Mouse (Mus musculus) stomach, embryonic 16.5 days (tissue): ENCODE results near the gene Ldhc. TPM values are rescaled to one million over a fixed set of nuclear protein-coding genes. Genes with fewer than 3 reads are reported as not detected.

Experiments used
- ATAC-seq: fragments of 200-750 bp; cut with Nextera tagmentation; 2 replicates; pipeline ENCODE4 v1.8.0; 2017; ENCODE audit warnings: moderate number of reproducible peaks, moderate TSS enrichment; ENCODE audit not compliant: insufficient read depth, low FRiP score
- H3K27ac ChIP-seq: fragments of 300-500 bp; sonication (generic); 2 replicates; pipeline ENCODE4 v1.5.1; 2014; ENCODE audit warnings: low read length
- H3K27me3 ChIP-seq: fragments of 300-500 bp; sonication (generic); 2 replicates; pipeline ENCODE4 v1.6.1; 2014; ENCODE audit warnings: low read length, control low read depth, mixed read lengths; ENCODE audit not compliant: control insufficient read depth, insufficient read depth
- H3K36me3 ChIP-seq: fragments of 300-500 bp; sonication (generic); 2 replicates; pipeline ENCODE4 v1.6.1; 2014; ENCODE audit warnings: low read length; ENCODE audit not compliant: control insufficient read depth, insufficient read depth
- H3K4me1 ChIP-seq: fragments of 300-500 bp; sonication (generic); 2 replicates; pipeline ENCODE4 v1.6.1; 2014; ENCODE audit warnings: low read length, control low read depth, mixed read lengths; ENCODE audit not compliant: control insufficient read depth, insufficient read depth
- H3K4me2 ChIP-seq: fragments of 300-500 bp; sonication (generic); 2 replicates; pipeline ENCODE4 v1.6.1; 2014; ENCODE audit warnings: low read depth, low read length, mixed read lengths
- H3K4me3 ChIP-seq: fragments of 300-500 bp; sonication (generic); replicated peaks from 2 replicates; pipeline ENCODE4 v1.5.1; 2014; ENCODE audit warnings: mild to moderate bottlenecking, low read length
- H3K9ac ChIP-seq: fragments of 300-500 bp; sonication (generic); 2 replicates; pipeline ENCODE4 v1.6.1; 2014; ENCODE audit warnings: low read length
- H3K9me3 ChIP-seq: fragments of 300-500 bp; sonication (generic); replicated peaks from 2 replicates; pipeline ENCODE4 v1.6.1; 2016; ENCODE audit warnings: low read length, control low read depth; ENCODE audit not compliant: control insufficient read depth
- WGBS: fragments of 180-500 bp; shearing (Covaris S2); extraction: QIAGEN DNeasy Blood & Tissue Kit; methylation state at CpG from one replicate; pipeline ENCODE4 v1.1.7; 2014; 5-methylcytosine and 5-hydroxymethylcytosine counted together
- polyA plus RNA-seq: library from polyadenylated mRNA; unstranded; fragments of >200 nt; fragmentation: Nextera tagmentation; extraction: Ambion mirVana; gene quantifications from 2 replicates; pipeline ENCODE4 v1.2.1, GENCODE M21; 2015

Gene Ldhc
- polyA plus RNA-seq, 1 experiment from 2014 or later = not detected

- no peak overlapping the region for H3K9ac ChIP-seq
- no peaks in the 10 kb centered on the region for H3K27me3 ChIP-seq
- H3K9me3 ChIP-seq = no peaks in the 10 kb centered on the region
- WGBS = 83% methylated on average over 5 of the region's 5 CpGs
- H3K27ac ChIP-seq = no peak overlapping the region
- H3K36me3 ChIP-seq = peaks cover 50% of the 10 kb centered on the region
- peaks cover 11% of the 10 kb centered on the region for H3K4me1 ChIP-seq
- no peak overlapping the region for H3K4me3 ChIP-seq
- no peak overlapping the region for H3K4me2 ChIP-seq
- no peak for ATAC-seq
Observed at GRCm38 (mm10) chr7:46849287-46849686, 11.7 kb upstream of the Ldhc start.

GRCm38 (mm10) chr7:46851026-46851425 lies 10.0 kb upstream of the Ldhc start:
- Histone ChIP-seq H3K4me1 (peaks cover 4% of the 10 kb centered on the region; the same call in 1 of the 2 replicates), H3K36me3 (peaks cover 51% of the 10 kb centered on the region), H3K27me3 (no peaks in the 10 kb centered on the region), H3K27ac (no peak overlapping the region), H3K4me3 (no peak overlapping the region), H3K4me2 (no peak overlapping the region), H3K9ac (no peak overlapping the region), H3K9me3 (no peaks in the 10 kb centered on the region)
- no peak for ATAC-seq
- 79% methylated on average over 7 of the region's 7 CpGs for WGBS

GRCm38 (mm10) chr7:46852666-46853065 lies 8.3 kb upstream of the Ldhc start:
- H3K27ac ChIP-seq = no peak overlapping the region
- 88% methylated on average over 1 of the region's 1 CpGs for WGBS
- ATAC-seq = no peak
- no peak overlapping the region for H3K4me3 ChIP-seq
- H3K4me2 ChIP-seq = no peak overlapping the region
- H3K4me1 ChIP-seq = no peaks in the 10 kb centered on the region; the same call in 1 of the 2 replicates
- no peaks in the 10 kb centered on the region for H3K9me3 ChIP-seq
- H3K36me3 ChIP-seq = peaks cover 50% of the 10 kb centered on the region
- H3K9ac ChIP-seq = no peak overlapping the region
- no peaks in the 10 kb centered on the region for H3K27me3 ChIP-seq

GRCm38 (mm10) chr7:46853365-46853764 lies 7.6 kb upstream of the Ldhc start:
- Histone ChIP-seq H3K27me3 (no peaks in the 10 kb centered on the region), H3K9me3 (no peaks in the 10 kb centered on the region), H3K9ac (no peak overlapping the region), H3K4me3 (no peak overlapping the region), H3K4me1 (no peaks in the 10 kb centered on the region), H3K4me2 (no peak overlapping the region), H3K36me3 (peaks cover 45% of the 10 kb centered on the region), H3K27ac (no peak overlapping the region)
- no peak for ATAC-seq
- 92% methylated on average over 9 of the region's 9 CpGs for WGBS

GRCm38 (mm10) chr7:46855866-46856560 lies 5.0 kb upstream of the Ldhc start:
- 70% methylated on average over 7 of the region's 7 CpGs for WGBS
- no peak overlapping the region for H3K4me3 ChIP-seq
- no peak overlapping the region for H3K4me2 ChIP-seq
- H3K36me3 ChIP-seq = peaks cover 32% of the 10 kb centered on the region
- ATAC-seq = no peak
- no peaks in the 10 kb centered on the region for H3K4me1 ChIP-seq
- no peak overlapping the region for H3K9ac ChIP-seq
- no peak overlapping the region for H3K27ac ChIP-seq
- H3K27me3 ChIP-seq = no peaks in the 10 kb centered on the region
- no peaks in the 10 kb centered on the region for H3K9me3 ChIP-seq

- Histone ChIP-seq H3K36me3 (peaks cover 18% of the 10 kb centered on the region), H3K27me3 (no peaks in the 10 kb centered on the region), H3K4me1 (no peaks in the 10 kb centered on the region), H3K27ac (no peak overlapping the region), H3K4me2 (no peak overlapping the region), H3K4me3 (no peak overlapping the region), H3K9ac (no peak overlapping the region), H3K9me3 (no peaks in the 10 kb centered on the region)
- 65% methylated on average over 9 of the region's 9 CpGs for whole genome bisulfite sequencing
- no peak for ATAC-seq
Observed at GRCm38 (mm10) chr7:46857436-46857835, 3.6 kb upstream of the Ldhc start.

GRCm38 (mm10) chr7:46859031-46859430 lies 2.0 kb upstream of the Ldhc start:
- Histone ChIP-seq H3K4me2 (no peak overlapping the region), H3K36me3 (peaks cover 4% of the 10 kb centered on the region; the same call in 1 of the 2 replicates), H3K9me3 (no peaks in the 10 kb centered on the region), H3K27ac (no peak overlapping the region), H3K9ac (no peak overlapping the region), H3K4me1 (no peaks in the 10 kb centered on the region), H3K4me3 (no peak overlapping the region), H3K27me3 (no peaks in the 10 kb centered on the region)
- no peak for ATAC-seq
- 47% methylated on average over 6 of the region's 6 CpGs for WGBS

GRCm38 (mm10) chr7:46871988-46872387 lies 11.0 kb downstream of the Ldhc start:
- no peaks in the 10 kb centered on the region for H3K36me3 ChIP-seq
- ATAC-seq = no peak
- H3K9ac ChIP-seq = no peak overlapping the region
- WGBS = 63% methylated on average over 4 of the region's 4 CpGs
- no peaks in the 10 kb centered on the region for H3K27me3 ChIP-seq
- no peak overlapping the region for H3K4me2 ChIP-seq
- H3K27ac ChIP-seq = no peak overlapping the region
- H3K4me1 ChIP-seq = no peaks in the 10 kb centered on the region
- H3K9me3 ChIP-seq = no peaks in the 10 kb centered on the region
- H3K4me3 ChIP-seq = no peak overlapping the region

- ATAC-seq = no peak
- WGBS = 79% methylated on average over 4 of the region's 4 CpGs
- H3K4me1 ChIP-seq = no peaks in the 10 kb centered on the region
- H3K9ac ChIP-seq = no peak overlapping the region
- H3K27me3 ChIP-seq = no peaks in the 10 kb centered on the region
- no peak overlapping the region for H3K4me3 ChIP-seq
- no peaks in the 10 kb centered on the region for H3K36me3 ChIP-seq
- no peaks in the 10 kb centered on the region for H3K9me3 ChIP-seq
- no peak overlapping the region for H3K4me2 ChIP-seq
- H3K27ac ChIP-seq = no peak overlapping the region
Observed at GRCm38 (mm10) chr7:46876841-46877240, 15.8 kb downstream of the Ldhc start.
